8 mouse cellular contexts compared by ENCODE assay signal in genomic region chr7:27604661-27605348, GRCm38 (mm10). TPM values are rescaled to one million over a fixed set of nuclear protein-coding genes. Genes with fewer than 3 reads are reported as not detected.
A peak's percentile ranks its signal among the peaks of the same experiment; 100 is the strongest.
DNase-seq lines count a peak whose midpoint lies in the region; ATAC-seq and TF ChIP-seq lines count a peak whose summit lies in the region.

No protein-coding gene starts in this region.

- H3K36me3 ChIP-seq in hindbrain, embryonic 13.5 days = peaks cover 16% of the 10 kb centered on the region
- H3K36me3 ChIP-seq in hindbrain, embryonic 10.5 days = peaks cover 22% of the 10 kb centered on the region
- peaks cover 6% of the 10 kb centered on the region; the same call in 1 of the 2 replicates for H3K36me3 ChIP-seq in hindbrain, postnatal 0 days (ENCODE audit: insufficient read depth, low read length)

- no peak for TF ChIP-seq CTCF in hindbrain, postnatal 0 days (IDR thresholded peaks at IDR 0.05; ENCODE audit: low read depth)

- peaks cover 76% of the 10 kb centered on the region for H3K4me1 ChIP-seq in hindbrain, embryonic 13.5 days (replicated peaks)
- H3K4me1 ChIP-seq in hindbrain, embryonic 10.5 days (replicated peaks) = peaks cover 63% of the 10 kb centered on the region
- peaks cover 26% of the 10 kb centered on the region for H3K4me1 ChIP-seq in brown adipose tissue, adult 24 weeks (ENCODE audit: control insufficient read depth, insufficient read depth, insufficient read length, low read length)
- peaks cover 68% of the 10 kb centered on the region for H3K4me1 ChIP-seq in hindbrain, postnatal 0 days (ENCODE audit: insufficient read depth, low read length)

- peak overlapping the region; percentile 51 for H3K9ac ChIP-seq in hindbrain, embryonic 13.5 days
- 0 out of 2 replicates have a peak overlapping the region, but pooled peaks have one; percentile 25 for H3K9ac ChIP-seq in hindbrain, postnatal 0 days (replicated peaks; ENCODE audit: low read length)

- no peak overlapping the region for H3K4me3 ChIP-seq in hindbrain, embryonic 13.5 days
- H3K4me3 ChIP-seq in hindbrain, embryonic 10.5 days = no peak overlapping the region
- no peak overlapping the region for H3K4me3 ChIP-seq in brown adipose tissue, adult 24 weeks (ENCODE audit: insufficient read depth, low read depth, low read length)
- no peak overlapping the region for H3K4me3 ChIP-seq in hindbrain, postnatal 0 days (ENCODE audit: low read length)

- DNase-seq in hindbrain, embryonic 10.5 days (ENCODE audit: low spot score) = no peak
- DNase-seq in Muller cell, postnatal 12 days (ENCODE audit: inconsistent ontology term) = peak; percentile 23
- DNase-seq in hindbrain, postnatal 0 days (ENCODE audit: low spot score) = peak; percentile 55
- no peak for DNase-seq in urinary bladder, postnatal 36 days (ENCODE audit: low spot score in 2 of 2)
- DNase-seq in embryo, embryonic 9.5 days (ENCODE audit: extremely low spot score) = no peak
- no peak for DNase-seq in retina, postnatal 1 day

- ATAC-seq in hindbrain, embryonic 13.5 days (ENCODE audit: low FRiP score) = no peak
- 0 out of 2 replicates have a peak, but pooled peaks have one; percentile 8 for ATAC-seq in hindbrain, postnatal 0 days

- WGBS in hindbrain, embryonic 13.5 days = 42% methylated on average over 5 of the region's 5 CpGs
- 51% methylated on average over 5 of the region's 5 CpGs for WGBS in hindbrain, embryonic 10.5 days
- WGBS in hindbrain, postnatal 0 days = 29% methylated on average over 5 of the region's 5 CpGs

- no peaks in the 10 kb centered on the region for H3K9me3 ChIP-seq in hindbrain, embryonic 13.5 days
- H3K9me3 ChIP-seq in hindbrain, embryonic 10.5 days = no peaks in the 10 kb centered on the region
- no peaks in the 10 kb centered on the region for H3K9me3 ChIP-seq in hindbrain, postnatal 0 days (ENCODE audit: low read length)

- peak overlapping the region; percentile 82 for H3K27ac ChIP-seq in hindbrain, embryonic 13.5 days
- H3K27ac ChIP-seq in hindbrain, embryonic 10.5 days = no peak overlapping the region
- H3K27ac ChIP-seq in brown adipose tissue, adult 24 weeks (replicated peaks; ENCODE audit: low read depth, low read length) = peak overlapping the region; percentile 66
- H3K27ac ChIP-seq in hindbrain, postnatal 0 days = peak overlapping the region; percentile 78

- H3K27me3 ChIP-seq in hindbrain, embryonic 13.5 days = no peaks in the 10 kb centered on the region
- H3K27me3 ChIP-seq in hindbrain, embryonic 10.5 days (ENCODE audit: insufficient read depth, poor library complexity, severe bottlenecking) = no peaks in the 10 kb centered on the region
- no peaks in the 10 kb centered on the region for H3K27me3 ChIP-seq in hindbrain, postnatal 0 days (ENCODE audit: insufficient read depth, low read length)

- H3K4me2 ChIP-seq in hindbrain, embryonic 13.5 days = no peak overlapping the region
- H3K4me2 ChIP-seq in hindbrain, postnatal 0 days (ENCODE audit: low read depth, low read length) = 0 out of 2 replicates have a peak overlapping the region, but pooled peaks have one; percentile 11

RNA-seq across cellular contexts. Expression of gene Akt2, which starts 13.5 kb away (rescaled TPM):
- 68.0 and 71.0 TPM in 2 replicates for polyA plus RNA-seq in hindbrain, embryonic 13.5 days (2015; fragmentation: Nextera tagmentation; extraction: Ambion mirVana)
- polyA plus RNA-seq in hindbrain, embryonic 10.5 days (2016; fragmentation: Nextera tagmentation; extraction: Ambion mirVana) = 89.0 and 93.5 TPM in 2 replicates
- 294 and 321 TPM in 2 replicates for polyA plus RNA-seq in brown adipose tissue, adult 24 weeks (2012; ENCODE audit: insufficient read depth, insufficient read length, missing spikeins)
- total RNA-seq in hindbrain, postnatal 0 days (2014; rRNA removed) = 60.6 and 83.1 TPM in 2 replicates
- 62.3 and 64.0 TPM in 2 replicates for polyA plus RNA-seq in hindbrain, postnatal 0 days (2015; fragmentation: Nextera tagmentation; extraction: Ambion mirVana)

RNA-seq across cellular contexts. Expression of gene Ttc9b, which starts 48.9 kb away (rescaled TPM):
- 50.2 and 52.0 TPM in 2 replicates for polyA plus RNA-seq in hindbrain, embryonic 13.5 days (2015; fragmentation: Nextera tagmentation; extraction: Ambion mirVana)
- 3.3 and 10.9 TPM in 2 replicates for polyA plus RNA-seq in hindbrain, embryonic 10.5 days (2016; fragmentation: Nextera tagmentation; extraction: Ambion mirVana)
- polyA plus RNA-seq in brown adipose tissue, adult 24 weeks (2012; ENCODE audit: insufficient read depth, insufficient read length, missing spikeins) = not detected in 2 replicates
- 104 and 132 TPM in 2 replicates for total RNA-seq in hindbrain, postnatal 0 days (2014; rRNA removed)
- polyA plus RNA-seq in hindbrain, postnatal 0 days (2015; fragmentation: Nextera tagmentation; extraction: Ambion mirVana) = 124 and 127 TPM in 2 replicates

RNA-seq across cellular contexts. Expression of gene 2310022A10Rik, which starts 51.8 kb away (rescaled TPM):
- polyA plus RNA-seq in hindbrain, embryonic 13.5 days (2015; fragmentation: Nextera tagmentation; extraction: Ambion mirVana) = 32.1 and 34.0 TPM in 2 replicates
- 36.3 and 39.3 TPM in 2 replicates for polyA plus RNA-seq in hindbrain, embryonic 10.5 days (2016; fragmentation: Nextera tagmentation; extraction: Ambion mirVana)
- 5.8 and 12.3 TPM in 2 replicates for polyA plus RNA-seq in brown adipose tissue, adult 24 weeks (2012; ENCODE audit: insufficient read depth, insufficient read length, missing spikeins)
- 8.1 and 8.2 TPM in 2 replicates for total RNA-seq in hindbrain, postnatal 0 days (2014; rRNA removed)
- 25.7 and 26.1 TPM in 2 replicates for polyA plus RNA-seq in hindbrain, postnatal 0 days (2015; fragmentation: Nextera tagmentation; extraction: Ambion mirVana)

RNA-seq across cellular contexts. Expression of gene Pld3, which starts 51.8 kb away (rescaled TPM):
- 126 TPM in 2 replicates for polyA plus RNA-seq in hindbrain, embryonic 13.5 days (2015; fragmentation: Nextera tagmentation; extraction: Ambion mirVana)
- polyA plus RNA-seq in hindbrain, embryonic 10.5 days (2016; fragmentation: Nextera tagmentation; extraction: Ambion mirVana) = 55.7 and 73.2 TPM in 2 replicates
- 23.5 and 27.8 TPM in 2 replicates for polyA plus RNA-seq in brown adipose tissue, adult 24 weeks (2012; ENCODE audit: insufficient read depth, insufficient read length, missing spikeins)
- 307 and 308 TPM in 2 replicates for total RNA-seq in hindbrain, postnatal 0 days (2014; rRNA removed)
- polyA plus RNA-seq in hindbrain, postnatal 0 days (2015; fragmentation: Nextera tagmentation; extraction: Ambion mirVana) = 268 and 287 TPM in 2 replicates

Comparison
In these comparisons a context has a peak if more than half of its experiments do, and no peak if none do; other contexts are left out.
1. DNase-seq: peak in Muller cell, postnatal 12 days (single experiment) and hindbrain, postnatal 0 days (single experiment); none in hindbrain, embryonic 10.5 days (single experiment), urinary bladder, postnatal 36 days (0 of 2), embryo, embryonic 9.5 days (single experiment) and retina, postnatal 1 day (single experiment).